Comparison of ENCODE assay signal across 8 mouse cellular contexts in genomic region chr11:51290066-51290955, GRCm38 (mm10). TPM values are rescaled to one million over a fixed set of nuclear protein-coding genes. Genes with fewer than 3 reads are reported as not detected.
DNase-seq lines count a peak whose midpoint lies in the region; ATAC-seq lines count a peak whose summit lies in the region.

No protein-coding gene starts in this region.

- 2% methylated on average over 71 of the region's 74 CpGs for WGBS in liver, embryonic 12.5 days (ENCODE audit: insufficient replicate concordance)
- WGBS in neural tube, embryonic 13.5 days: 2% methylated on average over 72 of the region's 74 CpGs

- H3K27ac ChIP-seq in liver, embryonic 12.5 days: no peak overlapping the region
- no peak overlapping the region for H3K27ac ChIP-seq in neural tube, embryonic 13.5 days (replicated peaks)

- no peaks in the 10 kb centered on the region for H3K36me3 ChIP-seq in liver, embryonic 12.5 days
- 0 out of 2 replicates have a peak, but pooled peaks cover 1% of the 10 kb centered on the region for H3K36me3 ChIP-seq in neural tube, embryonic 13.5 days

- peaks cover 62% of the 10 kb centered on the region for H3K27me3 ChIP-seq in liver, embryonic 12.5 days (replicated peaks)
- peaks cover 19% of the 10 kb centered on the region for H3K27me3 ChIP-seq in neural tube, embryonic 13.5 days

- H3K4me2 ChIP-seq in liver, embryonic 12.5 days: peak overlapping the region; percentile 81
- H3K4me2 ChIP-seq in neural tube, embryonic 13.5 days: peak overlapping the region; percentile 95

- peaks cover 14% of the 10 kb centered on the region for H3K4me1 ChIP-seq in liver, embryonic 12.5 days
- H3K4me1 ChIP-seq in neural tube, embryonic 13.5 days (replicated peaks): peaks cover 24% of the 10 kb centered on the region

- peak overlapping the region; percentile 47 for H3K9ac ChIP-seq in liver, embryonic 12.5 days
- peak overlapping the region; percentile 72 for H3K9ac ChIP-seq in neural tube, embryonic 13.5 days

- H3K4me3 ChIP-seq in liver, embryonic 12.5 days: peak overlapping the region; percentile 63
- H3K4me3 ChIP-seq in neural tube, embryonic 13.5 days: peak overlapping the region; percentile 58

- peak; percentile 62 to 82 for DNase-seq in adrenal gland, adult (ENCODE audit: inconsistent age in 2 of 2, low spot score in 1 of 2)
- DNase-seq in adrenal gland, adult 8-10 months: no peak
- peak; percentile 62 for DNase-seq in adrenal gland, adult 2 months
- peak; percentile 23 for DNase-seq in gastrocnemius, adult 18-20 months (ENCODE audit: low spot score)
- peak; percentile 12 for DNase-seq in hindlimb bud, embryonic 11.5 days (ENCODE audit: extremely low spot score, low read depth, low spot score)
- peak; percentile 34 for DNase-seq in urinary bladder, adult 2 months (ENCODE audit: low spot score)

- peak; percentile 43 for ATAC-seq in liver, embryonic 12.5 days
- ATAC-seq in neural tube, embryonic 13.5 days (ENCODE audit: low read depth): peak; percentile 86

- no peaks in the 10 kb centered on the region for H3K9me3 ChIP-seq in liver, embryonic 12.5 days (replicated peaks)
- no peaks in the 10 kb centered on the region for H3K9me3 ChIP-seq in neural tube, embryonic 13.5 days

RNA-seq across cellular contexts. Expression of gene Col23a1, which starts 0.6 kb away (rescaled TPM):
- total RNA-seq in adrenal gland, adult 8-10 months (2022): 10 to 100 TPM in 2 of 4 experiments, 1 to 10 TPM in 2; 2.3 to 14.3 (median 6.9) TPM
- 1 to 10 TPM; 1.1 to 6.9 TPM for total RNA-seq in adrenal gland, adult 2 months (2021)
- 0.97 and 1.4 TPM in 2 replicates for polyA plus RNA-seq in adrenal gland, adult 2 months (2012; rRNA removed)
- total RNA-seq in gastrocnemius, adult 18-20 months (2021): 1 to 10 TPM; 1.6 to 1.7 TPM
- 0.75 and 0.79 TPM in 2 replicates for polyA plus RNA-seq in liver, embryonic 12.5 days (2016; fragmentation: Nextera tagmentation; extraction: Ambion mirVana)
- 7.9 and 8.0 TPM in 2 replicates for polyA plus RNA-seq in neural tube, embryonic 13.5 days (2015; fragmentation: Nextera tagmentation; extraction: Ambion mirVana)
- polyA plus RNA-seq in urinary bladder, adult 2 months (2012; rRNA removed): 2.6 and 3.2 TPM in 2 replicates

RNA-seq across cellular contexts. Expression of gene BC049762, which starts 27.5 kb away (rescaled TPM):
- total RNA-seq in adrenal gland, adult 8-10 months (2022): under 1 TPM in 3 of 4 experiments, not detected in 1; 0.49 to 0.66 (median 0.54) TPM
- total RNA-seq in adrenal gland, adult 2 months (2021): under 1 TPM in 1 of 2 experiments, not detected in 1; 0.46 TPM
- polyA plus RNA-seq in adrenal gland, adult 2 months (2012; rRNA removed): 0.57 TPM in 1 of 2 replicates, not detected in the other
- not detected for total RNA-seq in gastrocnemius, adult 18-20 months (2021)
- 0.56 and 0.61 TPM in 2 replicates for polyA plus RNA-seq in liver, embryonic 12.5 days (2016; fragmentation: Nextera tagmentation; extraction: Ambion mirVana)
- 0.34 TPM in 1 of 2 replicates, not detected in the other for polyA plus RNA-seq in neural tube, embryonic 13.5 days (2015; fragmentation: Nextera tagmentation; extraction: Ambion mirVana)
- polyA plus RNA-seq in urinary bladder, adult 2 months (2012; rRNA removed): 0.37 TPM in 1 of 2 replicates, not detected in the other

RNA-seq across cellular contexts. Expression of gene Clk4, which starts 28.8 kb away (rescaled TPM):
- total RNA-seq in adrenal gland, adult 8-10 months (2022): 100 to 1,000 TPM in 2 of 4 experiments, 10 to 100 TPM in 2; 68.4 to 151 (median 112) TPM
- total RNA-seq in adrenal gland, adult 2 months (2021): 100 to 1,000 TPM in 1 of 2 experiments, 10 to 100 TPM in 1; 64.9 to 108 TPM
- polyA plus RNA-seq in adrenal gland, adult 2 months (2012; rRNA removed): 5.3 and 6.8 TPM in 2 replicates
- total RNA-seq in gastrocnemius, adult 18-20 months (2021): 10 to 100 TPM; 42.3 to 43.3 TPM
- 62.8 and 69.3 TPM in 2 replicates for polyA plus RNA-seq in liver, embryonic 12.5 days (2016; fragmentation: Nextera tagmentation; extraction: Ambion mirVana)
- polyA plus RNA-seq in neural tube, embryonic 13.5 days (2015; fragmentation: Nextera tagmentation; extraction: Ambion mirVana): 133 and 154 TPM in 2 replicates
- 126 and 140 TPM in 2 replicates for polyA plus RNA-seq in urinary bladder, adult 2 months (2012; rRNA removed)
